25 mouse cellular contexts compared by ENCODE assay signal in the genomic region with DNA sequence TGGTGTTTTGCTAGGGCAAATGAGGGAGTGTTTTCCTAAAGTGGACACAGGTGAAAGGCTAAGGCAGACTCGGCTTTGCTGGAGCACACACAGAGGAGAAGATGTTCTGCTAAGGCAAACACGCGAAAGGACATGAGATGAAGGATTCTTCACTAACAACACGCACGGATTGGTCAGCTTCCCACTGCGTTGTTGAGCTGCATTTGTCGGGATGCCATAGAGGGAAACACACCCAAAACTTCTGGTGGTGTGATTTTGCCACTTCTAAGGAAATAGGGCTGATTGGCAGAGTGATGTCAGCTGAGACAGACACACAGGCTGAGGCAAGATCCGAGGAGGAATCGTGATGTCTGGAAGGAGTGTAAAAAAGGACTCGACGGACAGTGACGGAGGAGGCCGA. TPM values are rescaled to one million over a fixed set of nuclear protein-coding genes. Genes with fewer than 3 reads are reported as not detected.
DNase-seq lines count a peak whose midpoint lies in the region; ATAC-seq and TF ChIP-seq lines count a peak whose summit lies in the region.
"Had no signal": no experiment of that assay in that cellular context is flagged by ENCODE, and none has a peak within 500 bp of the region (broad histone marks: within the 10 kb centered on the region; RNA-seq: fewer than 3 reads in every experiment).

No protein-coding gene starts in this region.

- peaks cover 23% of the 10 kb centered on the region for H3K4me1 ChIP-seq in heart, postnatal 0 days (ENCODE audit: control insufficient read depth, insufficient read depth)
- peaks cover 70% of the 10 kb centered on the region for H3K4me1 ChIP-seq in E14TG2a.4 (replicated peaks; ENCODE audit: low read depth, low read length)
- peaks cover 12% of the 10 kb centered on the region for H3K4me1 ChIP-seq in small intestine, adult 2 months (ENCODE audit: control insufficient read depth, insufficient read depth, insufficient read length, low read length)

- no peaks in the 10 kb centered on the region for H3K27me3 ChIP-seq in heart, postnatal 0 days (ENCODE audit: control insufficient read depth, insufficient read depth, low read length)
- H3K27me3 ChIP-seq in E14TG2a.4 (ENCODE audit: insufficient read depth, low read length): peaks cover 46% of the 10 kb centered on the region
- no peaks in the 10 kb centered on the region for H3K27me3 ChIP-seq in small intestine, adult 2 months (ENCODE audit: control insufficient read depth, insufficient read depth, low read length)

- ATAC-seq in heart, postnatal 0 days (ENCODE audit: insufficient read depth, low read depth): no peak
- ATAC-seq: activated CD4-positive, CD25-positive, alpha-beta regulatory T cell, adult 4 months; CD4-positive, CD25-positive, alpha-beta regulatory T cell, adult 4 months; forebrain, embryonic 14.5 days; hindbrain, postnatal 0 days had no signal

- H3K4me3 ChIP-seq in heart, postnatal 0 days (ENCODE audit: low read depth, low read length): no peak overlapping the region
- H3K4me3 ChIP-seq in E14TG2a.4 (replicated peaks; ENCODE audit: low read length): peak overlapping the region; percentile 58
- peak overlapping the region; percentile 5 for H3K4me3 ChIP-seq in small intestine, adult 2 months (ENCODE audit: low read depth, low read length)
- H3K4me3 ChIP-seq: embryonic facial prominence, embryonic 15.5 days; erythroblast, embryonic 14.5 days; forebrain, embryonic 10.5 days; heart, embryonic 10.5 days; hindbrain, embryonic 13.5 days had no signal

- peaks cover 15% of the 10 kb centered on the region for H3K36me3 ChIP-seq in heart, postnatal 0 days (replicated peaks; ENCODE audit: control insufficient read depth, insufficient read depth, low read length)
- peaks cover 14% of the 10 kb centered on the region; the same call in 1 of the 2 replicates for H3K36me3 ChIP-seq in E14TG2a.4 (ENCODE audit: insufficient read depth, low read length)
- peaks cover 31% of the 10 kb centered on the region for H3K36me3 ChIP-seq in small intestine, adult 2 months (ENCODE audit: control insufficient read depth, insufficient read depth, low read length)
- H3K36me3 ChIP-seq: embryonic facial prominence, embryonic 15.5 days; forebrain, embryonic 10.5 days; hindbrain, embryonic 13.5 days had no signal

- no peak for DNase-seq in heart, postnatal 0 days (ENCODE audit: low spot score)
- no peak for DNase-seq in heart, adult 8-10 months (ENCODE audit: low spot score)
- DNase-seq in R1 (ENCODE audit: low read depth, low spot score): peak; percentile 64
- no peak for DNase-seq in ovary, adult 18-20 months (ENCODE audit: low spot score)
- no peak for DNase-seq in adrenal gland, adult 2 months
- DNase-seq: adrenal gland, postnatal 25 days; B cell, adult 2 months; cerebellum, adult 2 months; cerebellum, postnatal 14 days; embryo, embryonic 11 days; gastrocnemius, postnatal 36 days; heart, adult 11 months; heart, postnatal 14 days had no signal

- H3K27ac ChIP-seq in heart, postnatal 0 days (ENCODE audit: low read depth): no peak overlapping the region
- no peak overlapping the region for H3K27ac ChIP-seq in small intestine, adult 2 months (ENCODE audit: insufficient read depth, low read depth, low read length)
- H3K27ac ChIP-seq: embryonic facial prominence, embryonic 15.5 days; forebrain, embryonic 10.5 days; heart, embryonic 10.5 days; hindbrain, embryonic 13.5 days; hindbrain, postnatal 0 days had no signal

- WGBS in heart, postnatal 0 days: 50% methylated on average over 13 of the region's 13 CpGs
- 73% methylated on average over 13 of the region's 13 CpGs for WGBS in small intestine, adult 2 months

- TF ChIP-seq EP300 in heart, postnatal 0 days (IDR thresholded peaks at IDR 0.05; ENCODE audit: low read depth): no peak

- no peaks in the 10 kb centered on the region for H3K9me3 ChIP-seq in heart, postnatal 0 days (replicated peaks; ENCODE audit: control insufficient read depth, low read length)
- H3K9me3 ChIP-seq in E14TG2a.4 (ENCODE audit: low read length): no peaks in the 10 kb centered on the region
- H3K9me3 ChIP-seq: embryonic facial prominence, embryonic 15.5 days; forebrain, embryonic 10.5 days; G1E; heart, embryonic 10.5 days; hindbrain, embryonic 13.5 days had no signal

- no peak overlapping the region; the same call in 1 of the 2 replicates for H3K9ac ChIP-seq in heart, postnatal 0 days (replicated peaks; ENCODE audit: low read depth, low read length)
- H3K9ac ChIP-seq: embryonic facial prominence, embryonic 15.5 days; hindbrain, embryonic 13.5 days had no signal

- H3K4me2 ChIP-seq in heart, postnatal 0 days (ENCODE audit: low read depth, low read length): 0 out of 2 replicates have a peak overlapping the region, but pooled peaks have one; percentile 77
- H3K4me2 ChIP-seq: embryonic facial prominence, embryonic 15.5 days; hindbrain, embryonic 13.5 days had no signal

- TF ChIP-seq POLR2A in small intestine, adult 2 months (IDR thresholded peaks at IDR 0.05; ENCODE audit: low read depth, low read length): no peak

- TF ChIP-seq CTCF in heart, postnatal 0 days (IDR thresholded peaks at IDR 0.05; ENCODE audit: low read depth): no peak
- no peak for TF ChIP-seq CTCF in E14TG2a.4 (conservative IDR thresholded peaks at IDR 0.05; ENCODE audit: low read length)
- TF ChIP-seq CTCF in small intestine, adult 2 months (IDR thresholded peaks at IDR 0.05; ENCODE audit: extremely low read depth, insufficient read length, insufficient replicate concordance, low read depth, low read length): no peak

RNA-seq across cellular contexts. Expression of a gene that starts 3.0 kb away (rescaled TPM):
- total RNA-seq in heart, postnatal 0 days (2014; rRNA removed; ENCODE audit: low replicate concordance): 36.7 and 45.4 TPM in 2 replicates
- polyA plus RNA-seq in heart, postnatal 0 days (2015; fragmentation: Nextera tagmentation; extraction: Ambion mirVana): 3.4 and 4.5 TPM in 2 replicates
- total RNA-seq in heart, adult 8-10 months (2022): 10 to 100 TPM; 11.1 to 16.0 (median 13.2) TPM
- 11.9 and 34.7 TPM in 2 replicates for polyA plus RNA-seq in small intestine, adult 2 months (2012; rRNA removed)
- total RNA-seq in adrenal gland, adult 2 months (2021): 10 to 100 TPM; 20.8 to 27.3 TPM
- 11.4 and 12.5 TPM in 2 replicates for polyA plus RNA-seq in adrenal gland, adult 2 months (2012; rRNA removed)

RNA-seq across cellular contexts. Expression of a gene that starts 40.6 kb away (rescaled TPM):
- total RNA-seq in heart, postnatal 0 days (2014; rRNA removed; ENCODE audit: low replicate concordance): 4.0 and 4.4 TPM in 2 replicates
- 5.2 and 7.0 TPM in 2 replicates for polyA plus RNA-seq in heart, postnatal 0 days (2015; fragmentation: Nextera tagmentation; extraction: Ambion mirVana)
- 1 to 10 TPM; 2.3 to 4.6 (median 3.1) TPM for total RNA-seq in heart, adult 8-10 months (2022)
- polyA plus RNA-seq in small intestine, adult 2 months (2012; rRNA removed): 9.7 and 17.3 TPM in 2 replicates
- 1 to 10 TPM; 5.1 to 6.9 TPM for total RNA-seq in adrenal gland, adult 2 months (2021)
- 22.6 and 26.9 TPM in 2 replicates for polyA plus RNA-seq in adrenal gland, adult 2 months (2012; rRNA removed)
- polyA plus RNA-seq: erythroblast, embryonic 14.5 days had no signal

RNA-seq across cellular contexts. Expression of a gene that starts 40.6 kb away (rescaled TPM):
- total RNA-seq in heart, postnatal 0 days (2014; rRNA removed; ENCODE audit: low replicate concordance): 3.1 and 14.8 TPM in 2 replicates
- 4.7 and 6.5 TPM in 2 replicates for polyA plus RNA-seq in heart, postnatal 0 days (2015; fragmentation: Nextera tagmentation; extraction: Ambion mirVana)
- total RNA-seq in heart, adult 8-10 months (2022): 1 to 10 TPM; 4.6 to 5.6 (median 5.3) TPM
- 12.6 and 19.2 TPM in 2 replicates for polyA plus RNA-seq in small intestine, adult 2 months (2012; rRNA removed)
- total RNA-seq in adrenal gland, adult 2 months (2021): 10 to 100 TPM; 19.6 to 22.4 TPM
- 74.4 and 92.1 TPM in 2 replicates for polyA plus RNA-seq in adrenal gland, adult 2 months (2012; rRNA removed)
